Comparison of ENCODE assay signal across 11 mouse cellular contexts in genomic region chr5:90650466-90651150, GRCm38 (mm10). TPM values are rescaled to one million over a fixed set of nuclear protein-coding genes. Genes with fewer than 3 reads are reported as not detected.
"Had no signal": no experiment of that assay in that cellular context is flagged by ENCODE, and none has a peak within 500 bp of the region (broad histone marks: within the 10 kb centered on the region; RNA-seq: fewer than 3 reads in every experiment).

No protein-coding gene starts in this region.

- H3K4me3 ChIP-seq: limb, embryonic 13.5 days; liver, embryonic 13.5 days; lung, embryonic 15.5 days; midbrain, embryonic 13.5 days had no signal

- H3K4me2 ChIP-seq: limb, embryonic 13.5 days; liver, embryonic 13.5 days; lung, embryonic 15.5 days; midbrain, embryonic 13.5 days had no signal

- H3K4me1 ChIP-seq: liver, embryonic 13.5 days had no signal

- ATAC-seq: intestine, postnatal 0 days; midbrain, embryonic 13.5 days had no signal

- H3K27me3 ChIP-seq: limb, embryonic 13.5 days; liver, embryonic 13.5 days; midbrain, embryonic 13.5 days had no signal

- H3K9ac ChIP-seq: limb, embryonic 13.5 days; liver, embryonic 13.5 days; lung, embryonic 15.5 days; midbrain, embryonic 13.5 days had no signal

- H3K27ac ChIP-seq: limb, embryonic 13.5 days; liver, embryonic 13.5 days; lung, embryonic 15.5 days; macrophage; midbrain, embryonic 13.5 days had no signal

- H3K36me3 ChIP-seq: limb, embryonic 13.5 days; liver, embryonic 13.5 days; lung, embryonic 15.5 days; midbrain, embryonic 13.5 days had no signal

- H3K9me3 ChIP-seq: limb, embryonic 13.5 days; liver, embryonic 13.5 days; lung, embryonic 15.5 days; midbrain, embryonic 13.5 days had no signal

- DNase-seq: kidney, postnatal 36 days; left cerebral cortex, postnatal 4 days; liver, embryonic 13.5 days; lung, postnatal 14 days; thymus, adult 18-20 months; thymus, postnatal 4 days had no signal

RNA-seq across cellular contexts. Expression of gene Rassf6, which starts 10.2 kb away (rescaled TPM):
- polyA plus RNA-seq: macrophage had no signal
